Mouse (Mus musculus) lung, postnatal 0 days (tissue): ENCODE results near the gene Mtmr12.

ENCODE experiments used
- CTCF ChIP-seq: IDR thresholded peaks from 2 replicates; pipeline ENCODE4 v1.5.1; 2016; ENCODE audit warnings: antibody characterized with exemption, mild to moderate bottlenecking
- EP300 ChIP-seq: IDR thresholded peaks from 2 replicates; pipeline ENCODE4 v1.6.1; 2016; ENCODE audit warnings: antibody characterized with exemption, mild to moderate bottlenecking, control low read depth

- TF ChIP-seq EP300: no peak
- no peak for TF ChIP-seq CTCF
These were observed 109.8 kb downstream of the Mtmr12 start for GRCm38 (mm10) chr15:12314584-12314983.
